Mouse (Mus musculus) olfactory bulb, adult 2 months (tissue): ENCODE results near the gene Rtkn2. TPM values are rescaled to one million over a fixed set of nuclear protein-coding genes. Genes with fewer than 3 reads are reported as not detected.

ENCODE experiments used
- H3K27ac ChIP-seq: fragments of 200-500 bp; 2 replicates; pipeline ENCODE4 v1.5.1; 2012; ENCODE audit warnings: low read depth, low read length; ENCODE audit not compliant: insufficient read depth
- H3K4me1 ChIP-seq: fragments of 200-500 bp; 2 replicates; pipeline ENCODE4 v1.6.1; 2012; ENCODE audit warnings: low read length; ENCODE audit not compliant: control insufficient read depth, insufficient read depth
- H3K4me3 ChIP-seq: fragments of 200-500 bp; 2 replicates; pipeline ENCODE4 v1.5.1; 2012; ENCODE audit warnings: mild to moderate bottlenecking, low read depth, low read length, moderate library complexity; ENCODE audit not compliant: insufficient read depth
- CTCF ChIP-seq: fragments of 200-500 bp; IDR thresholded peaks from 2 replicates; pipeline ENCODE4 v1.5.1; 2012; ENCODE audit warnings: low read depth, mild to moderate bottlenecking, low read length, moderate library complexity; ENCODE audit not compliant: insufficient read depth
- POLR2A ChIP-seq: fragments of 200-500 bp; IDR thresholded peaks from 2 replicates; pipeline ENCODE4 v1.6.1; 2012; ENCODE audit warnings: mild to moderate bottlenecking, low read depth, low read length, moderate library complexity; ENCODE audit not compliant: insufficient read depth
- WGBS: fragments of 180-500 bp; shearing (Covaris S2); methylation state at CpG from one replicate; pipeline ENCODE4 v1.1.7; 2018; 5-methylcytosine and 5-hydroxymethylcytosine counted together
- polyA plus RNA-seq: library from polyadenylated mRNA; stranded (reverse); fragments of >200 nt; gene quantifications from 2 replicates; pipeline ENCODE4 v1.2.4, GENCODE M21; 2012; ENCODE audit warnings: low replicate concordance; ENCODE audit not compliant: missing spikeins, insufficient read depth, insufficient read length

The Rtkn2 gene
- polyA plus RNA-seq, 1 experiment = not detected

DNA sequence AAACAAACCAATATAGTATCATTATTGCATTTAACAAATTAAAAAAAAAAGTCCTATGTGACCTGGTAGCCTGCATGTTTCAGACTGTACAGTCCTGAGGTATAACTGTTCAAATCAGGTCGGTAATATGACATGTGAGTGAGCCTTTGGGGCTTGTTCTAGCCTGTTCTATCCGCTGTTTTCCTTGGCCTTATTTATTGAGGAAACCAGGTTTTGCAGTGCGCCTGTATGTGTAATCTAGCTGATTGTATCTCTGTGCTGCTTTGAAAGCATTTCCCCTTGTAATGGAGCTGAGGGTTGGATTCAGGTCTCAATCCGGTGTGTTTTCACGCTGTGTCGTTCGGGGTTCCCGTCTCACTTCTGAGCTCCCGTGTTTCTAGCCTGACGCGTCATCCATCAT lies 27.1 kb downstream of the Rtkn2 start:
- peaks cover 7% of the 10 kb centered on the region; the same call in 1 of the 2 replicates for H3K4me1 ChIP-seq
- H3K27ac ChIP-seq = no peak overlapping the region
- H3K4me3 ChIP-seq = no peak overlapping the region
- TF ChIP-seq POLR2A (no peak), CTCF (no peak)
- 96% methylated on average over 11 of the region's 11 CpGs for WGBS

DNA sequence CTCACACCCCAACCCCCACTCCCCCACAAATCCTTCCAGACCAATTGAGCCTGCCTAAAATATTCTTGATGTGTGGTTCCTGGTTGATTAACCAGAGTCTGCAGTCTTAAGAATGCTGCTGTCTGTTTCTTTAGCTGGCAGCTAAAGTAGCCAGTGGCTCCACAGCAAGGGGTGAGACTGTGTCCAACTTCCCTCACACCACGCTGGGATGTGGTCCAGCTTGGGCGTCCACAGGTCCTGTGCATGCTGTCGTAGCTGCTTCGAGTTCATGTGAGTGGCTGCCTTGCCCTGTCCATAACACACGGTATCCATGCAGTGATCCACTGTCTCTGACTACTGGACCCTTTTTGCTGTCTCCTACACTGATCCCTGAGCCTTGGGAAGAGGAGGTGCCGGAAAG lies 27.7 kb downstream of the Rtkn2 start:
- WGBS = 85% methylated on average over 6 of the region's 6 CpGs
- no peak overlapping the region for H3K27ac ChIP-seq

DNA sequence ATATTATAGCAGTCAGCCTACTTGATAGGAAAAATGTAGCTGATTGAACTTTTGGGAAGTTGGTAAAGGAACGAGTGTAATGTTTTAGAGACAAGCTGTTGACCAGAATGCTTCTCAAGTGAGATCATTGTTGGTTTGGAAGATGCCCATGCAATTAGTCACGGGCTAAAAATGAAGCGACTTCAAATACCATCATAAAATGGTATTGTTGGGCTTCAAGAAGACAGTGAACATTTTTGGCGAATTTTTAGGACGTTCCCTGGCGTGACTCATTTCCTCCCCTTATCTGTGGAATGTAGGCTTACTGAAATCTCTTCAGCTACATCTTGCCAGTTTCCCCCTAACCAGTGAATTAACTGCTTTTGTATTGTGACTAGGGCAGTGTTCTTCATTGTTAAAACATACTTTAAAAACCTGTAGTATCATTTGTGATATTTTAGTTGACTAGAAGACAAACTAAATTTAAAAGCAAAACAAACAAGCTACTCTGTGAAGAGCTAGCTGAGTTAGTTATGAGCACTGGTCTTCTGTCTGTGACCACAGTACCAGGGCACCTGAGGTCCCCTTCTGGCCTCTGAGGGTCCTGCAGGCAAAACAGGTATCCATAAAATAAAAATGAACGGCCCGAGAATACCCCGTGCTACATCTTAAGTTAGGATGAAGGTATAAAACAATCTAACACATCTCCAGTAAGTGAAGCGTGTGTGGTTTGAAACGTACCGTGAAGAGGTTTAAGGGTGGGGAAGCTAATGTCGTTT lies 29.0 kb downstream of the Rtkn2 start:
- Histone ChIP-seq H3K4me3 (no peak overlapping the region), H3K27ac (no peak overlapping the region), H3K4me1 (peaks cover 7% of the 10 kb centered on the region; the same call in 1 of the 2 replicates)
- WGBS = 79% methylated on average over 13 of the region's 13 CpGs
- TF ChIP-seq CTCF (no peak), POLR2A (no peak)

More for the DNA sequence above, 27.7 kb downstream of the Rtkn2 start:
- Histone ChIP-seq H3K4me1 (peaks cover 7% of the 10 kb centered on the region; the same call in 1 of the 2 replicates), H3K4me3 (no peak overlapping the region)
- no peak for TF ChIP-seq CTCF
- TF ChIP-seq POLR2A = no peak

DNA sequence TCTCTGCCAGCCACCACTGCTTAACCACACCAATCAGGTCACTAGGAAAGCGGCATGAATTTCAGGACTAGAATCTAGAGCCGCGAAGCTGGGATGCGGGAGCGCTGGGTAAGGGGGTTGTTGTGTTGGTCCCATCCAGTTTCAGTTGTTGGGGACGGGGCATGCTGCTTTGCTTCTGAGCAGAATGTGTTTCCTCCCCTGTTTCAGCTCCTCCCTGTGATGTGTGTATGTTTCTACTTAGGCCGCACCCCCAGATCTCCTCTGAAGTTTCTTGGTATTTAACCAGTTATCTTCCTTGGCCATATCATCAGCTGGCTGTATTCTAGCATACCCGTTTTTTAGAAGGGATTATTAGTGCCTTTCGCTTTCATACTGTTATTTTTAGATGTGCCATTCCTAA lies 29.9 kb downstream of the Rtkn2 start:
- WGBS = 92% methylated on average over 9 of the region's 9 CpGs
- Histone ChIP-seq H3K4me3 (no peak overlapping the region), H3K27ac (no peak overlapping the region), H3K4me1 (peaks cover 7% of the 10 kb centered on the region; the same call in 1 of the 2 replicates)
- no peak for TF ChIP-seq CTCF
- TF ChIP-seq POLR2A = no peak

DNA sequence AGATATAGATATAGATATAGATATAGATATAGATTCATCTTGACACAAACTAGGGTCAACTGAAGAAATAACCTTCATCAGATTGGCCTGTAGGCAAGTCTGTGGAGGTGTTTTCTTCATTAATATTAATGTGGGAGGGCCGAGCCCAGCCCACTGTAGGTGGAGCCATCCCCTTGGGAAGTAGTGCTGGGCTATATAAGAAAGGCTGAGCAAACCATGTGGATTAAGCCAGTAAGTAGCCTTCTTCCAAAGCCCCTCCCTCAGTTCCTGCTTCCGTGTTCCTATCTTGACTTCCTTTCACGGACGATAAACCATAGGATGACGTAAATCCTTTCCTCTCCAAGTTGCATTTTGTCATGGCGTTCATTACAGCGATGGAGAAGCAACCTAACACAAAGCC lies 30.5 kb downstream of the Rtkn2 start:
- TF ChIP-seq CTCF (no peak), POLR2A (no peak)
- no peak overlapping the region for H3K4me3 ChIP-seq
- no peak overlapping the region for H3K27ac ChIP-seq
- peaks cover 7% of the 10 kb centered on the region; the same call in 1 of the 2 replicates for H3K4me1 ChIP-seq
- 95% methylated on average over 7 of the region's 7 CpGs for WGBS

DNA sequence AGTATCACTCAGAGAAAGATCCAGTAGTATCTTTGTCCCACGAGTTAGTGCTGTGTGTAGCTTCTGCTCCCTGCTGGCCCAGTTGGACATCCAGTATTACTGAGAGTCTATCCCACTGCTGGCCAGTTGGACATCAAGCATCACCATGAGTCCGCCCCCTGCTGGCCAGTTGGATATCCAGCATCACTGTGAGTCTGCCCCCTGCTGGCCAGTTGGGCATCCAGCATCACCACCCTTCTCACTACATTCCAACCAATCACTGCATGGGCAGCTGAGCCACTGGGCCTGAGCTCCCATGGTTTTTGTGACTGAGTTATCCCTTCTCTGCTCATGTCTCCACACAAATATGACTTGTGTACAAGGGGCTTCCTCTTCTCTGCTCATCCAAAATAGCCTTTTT lies 33.8 kb downstream of the Rtkn2 start:
- H3K4me1 ChIP-seq = no peaks in the 10 kb centered on the region
- H3K27ac ChIP-seq = no peak overlapping the region
- TF ChIP-seq CTCF = peak; percentile 62; the same call in 1 of the 2 replicates
- no peak for TF ChIP-seq POLR2A
- no peak overlapping the region for H3K4me3 ChIP-seq
- WGBS = 95% methylated on average over 2 of the region's 2 CpGs

DNA sequence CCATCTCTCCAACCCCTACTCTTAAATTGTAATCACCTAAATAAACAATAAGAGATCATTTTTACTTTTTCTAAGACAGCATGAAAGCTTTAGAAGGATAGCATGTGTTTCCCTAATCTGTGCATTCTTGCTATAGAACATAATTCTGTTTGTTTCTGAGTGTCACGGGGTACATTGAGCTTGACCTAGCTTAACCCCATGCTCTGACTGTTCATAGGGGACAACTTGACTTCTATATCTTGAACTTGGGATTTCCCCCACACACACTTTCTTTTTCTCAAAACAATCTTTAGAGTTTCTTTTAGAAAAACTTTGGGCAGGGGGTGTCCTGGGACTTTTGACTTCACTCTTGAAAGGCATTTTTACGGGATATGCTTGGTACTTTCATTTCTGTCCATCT lies 41.4 kb downstream of the Rtkn2 start:
- TF ChIP-seq POLR2A (no peak), CTCF (no peak)
- no peak overlapping the region for H3K27ac ChIP-seq
- 100% methylated on average over 2 of the region's 2 CpGs for WGBS
- H3K4me3 ChIP-seq = no peak overlapping the region
- 0 out of 2 replicates have a peak, but pooled peaks cover 3% of the 10 kb centered on the region for H3K4me1 ChIP-seq

DNA sequence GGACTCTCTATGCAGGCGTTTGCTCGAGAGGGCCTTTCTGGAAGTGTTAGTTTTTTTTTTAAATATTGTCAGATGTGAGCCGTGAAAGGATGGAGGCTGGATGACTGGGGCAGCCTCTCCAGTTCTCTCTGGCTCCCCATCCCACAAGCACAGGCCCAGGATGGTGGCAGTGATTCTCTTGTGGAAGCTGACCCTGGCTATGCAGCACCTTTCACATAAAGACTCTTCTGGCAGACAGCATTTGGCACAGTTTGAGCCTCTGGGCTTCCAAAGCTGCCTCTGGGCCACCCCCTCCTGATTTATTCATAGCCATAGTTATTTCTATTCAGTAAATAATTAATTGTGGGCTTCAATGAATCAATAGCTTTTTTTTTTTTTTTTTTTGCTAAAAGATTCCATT lies 46.3 kb downstream of the Rtkn2 start:
- Histone ChIP-seq H3K4me3 (no peak overlapping the region), H3K4me1 (0 out of 2 replicates have a peak, but pooled peaks cover 3% of the 10 kb centered on the region), H3K27ac (no peak overlapping the region)
- TF ChIP-seq POLR2A = no peak
- TF ChIP-seq CTCF = no peak
- 77% methylated on average over 3 of the region's 3 CpGs for WGBS

DNA sequence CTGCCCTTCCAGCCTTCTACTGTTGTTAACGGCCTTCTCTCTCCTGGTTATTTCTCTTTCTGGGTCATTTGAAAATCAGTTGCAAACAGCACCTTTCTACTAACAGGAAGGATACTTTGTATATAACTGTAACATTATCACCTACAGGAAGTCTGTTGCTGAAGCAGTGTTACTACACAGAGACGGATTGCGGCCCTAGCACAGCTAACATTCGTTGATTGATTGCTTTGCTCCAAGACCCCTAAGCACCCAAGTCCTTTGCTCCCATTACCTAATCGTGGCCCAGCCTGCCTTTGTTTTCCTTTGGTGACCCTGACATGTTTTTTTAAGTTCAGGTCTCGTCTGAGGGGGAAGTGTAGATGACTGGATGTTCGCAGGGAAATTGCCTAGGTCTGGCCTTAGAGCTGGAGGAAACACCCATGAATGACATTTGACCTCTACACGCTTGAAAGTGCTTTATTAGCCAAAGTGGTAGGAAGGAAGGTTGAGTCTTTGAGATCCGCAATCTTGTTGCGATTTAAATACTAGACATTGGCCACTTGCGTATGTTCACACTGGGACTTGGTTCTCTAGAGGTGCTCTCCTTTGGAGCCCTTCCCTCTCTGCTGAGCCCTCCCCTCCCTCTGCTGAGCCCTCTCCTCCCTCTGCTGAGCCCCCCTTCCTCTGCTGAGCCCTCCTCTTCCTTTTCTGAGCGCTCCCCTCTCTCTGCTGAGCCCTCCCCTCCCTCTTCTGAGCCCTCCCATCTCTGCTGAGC lies 49.1 kb downstream of the Rtkn2 start:
- Histone ChIP-seq H3K27ac (no peak overlapping the region), H3K4me1 (0 out of 2 replicates have a peak, but pooled peaks cover 3% of the 10 kb centered on the region), H3K4me3 (no peak overlapping the region)
- TF ChIP-seq POLR2A (no peak), CTCF (no peak)
- 92% methylated on average over 12 of the region's 12 CpGs for WGBS
